Mouse (Mus musculus): ENCODE measurements around the gene Ercc2. TPM values are rescaled to one million over a fixed set of nuclear protein-coding genes. Genes with fewer than 3 reads are reported as not detected.
A peak's percentile ranks its signal among the peaks of the same experiment; 100 is the strongest.

Ercc2 gene
- polyA plus RNA-seq, 1 experiment from 2014 or later, result 16.7 TPM

DNA sequence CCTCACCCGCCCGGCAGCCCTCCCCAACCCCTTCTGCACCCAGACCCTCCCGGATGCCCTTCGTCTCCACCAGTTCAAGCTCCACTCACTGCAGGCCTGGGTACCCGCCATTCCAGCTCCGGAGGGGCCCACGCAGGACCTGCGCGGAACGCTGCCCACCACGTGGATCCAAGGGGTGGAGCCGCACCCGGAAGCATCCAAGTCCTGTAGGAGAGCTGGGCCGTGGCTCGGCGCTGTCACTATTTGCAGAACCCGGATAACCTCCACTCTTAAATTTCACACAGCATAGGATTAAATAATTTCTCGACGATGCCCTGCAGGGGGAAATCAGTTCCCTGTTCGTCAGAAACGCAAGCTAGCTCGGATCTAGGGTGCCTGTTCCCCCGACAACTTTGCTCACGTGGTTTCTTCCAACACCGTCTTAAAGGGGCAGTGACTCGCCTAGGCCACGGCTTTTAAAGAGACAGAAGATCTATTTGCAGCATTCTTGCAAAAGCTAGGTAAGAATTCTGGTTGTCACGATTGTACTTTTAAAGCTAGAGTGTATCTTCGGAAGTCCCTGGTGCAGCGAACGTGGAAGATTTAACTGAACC lies 22.4 kb upstream of the Ercc2 start, which contains the start of the genes Cd3eap and Ppp1r13l:
Gene Cd3eap, minus strand, starts transcription at position 185 of the 593 bp plus-strand sequence.
Gene Ppp1r13l, plus strand, starts transcription at position 451 of the 593 bp plus-strand sequence.
- Histone ChIP-seq H3K36me3 (ENCODE audit: insufficient read depth, low read length) (peaks cover 30% of the 10 kb centered on the region), H3K27ac (ENCODE audit: low read length) (peak within 1 kb of the TSS; percentile 36), H3K9ac (replicated peaks; ENCODE audit: low read length) (peak within 1 kb of the TSS; percentile 78), H3K4me3 (ENCODE audit: low read length) (peak within 1 kb of the TSS; percentile 75), H3K4me2 (replicated peaks; ENCODE audit: low read depth, low read length) (peak within 1 kb of the TSS; percentile 98), H3K9me3 (ENCODE audit: low read length) (no peaks in the 10 kb centered on the region), H3K4me1 (ENCODE audit: insufficient read depth, low read length) (peaks cover 28% of the 10 kb centered on the region), H3K27me3 (ENCODE audit: insufficient read depth, low read length) (no peaks in the 10 kb centered on the region)
- peak; percentile 61 for ATAC-seq (ENCODE audit: low FRiP score, low TSS enrichment)
- under 1% methylated on average over 31 of the region's 31 CpGs for WGBS

GRCm38 (mm10) chr7:19359892-19360641 lies 21.7 kb upstream of the Ercc2 start:
- H3K9me3 ChIP-seq (ENCODE audit: low read length), result no peaks in the 10 kb centered on the region

DNA sequence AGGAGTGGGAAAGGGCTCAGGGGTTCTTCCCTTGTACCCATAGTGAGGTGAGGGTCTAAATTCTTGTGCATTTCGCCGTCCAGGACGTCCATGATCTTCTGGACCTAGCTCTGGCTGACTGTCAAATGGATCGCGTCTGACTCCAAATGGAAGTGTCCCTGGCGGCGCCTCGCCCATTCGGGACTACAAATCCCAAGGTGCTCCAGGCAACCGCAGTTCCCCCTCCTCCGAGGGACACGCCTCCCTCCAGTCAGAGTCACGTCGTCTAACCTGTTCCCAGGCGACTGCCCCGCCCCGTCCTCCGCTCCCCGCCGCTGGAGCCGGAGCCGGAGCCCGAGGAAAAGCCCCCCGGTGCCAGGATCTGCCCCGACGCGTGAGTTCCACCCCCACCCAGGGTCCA lies 20.9 kb upstream of the Ercc2 start:
- Histone ChIP-seq H3K4me3 (ENCODE audit: low read length) (peak overlapping the region; percentile 75), H3K4me2 (replicated peaks; ENCODE audit: low read depth, low read length) (peak overlapping the region; percentile 98), H3K27me3 (ENCODE audit: insufficient read depth, low read length) (no peaks in the 10 kb centered on the region), H3K36me3 (ENCODE audit: insufficient read depth, low read length) (peaks cover 20% of the 10 kb centered on the region), H3K9me3 (ENCODE audit: low read length) (no peaks in the 10 kb centered on the region), H3K4me1 (ENCODE audit: insufficient read depth, low read length) (peaks cover 28% of the 10 kb centered on the region), H3K27ac (ENCODE audit: low read length) (peak overlapping the region; percentile 32; the same call in 1 of the 2 replicates), H3K9ac (replicated peaks; ENCODE audit: low read length) (peak overlapping the region; percentile 78)
- peak; percentile 75 for ATAC-seq (ENCODE audit: low FRiP score, low TSS enrichment)
- WGBS, result 1% methylated on average over 27 of the region's 27 CpGs

More at GRCm38 (mm10) chr7:19359892-19360641, 21.7 kb upstream of the Ercc2 start:
- peak overlapping the region; percentile 98 for H3K4me2 ChIP-seq (replicated peaks; ENCODE audit: low read depth, low read length)
- peaks cover 28% of the 10 kb centered on the region for H3K4me1 ChIP-seq (ENCODE audit: insufficient read depth, low read length)
- WGBS, result 0% methylated on average over 45 of the region's 45 CpGs
- peak overlapping the region; percentile 75 for H3K4me3 ChIP-seq (ENCODE audit: low read length)
- H3K27ac ChIP-seq (ENCODE audit: low read length), result peak overlapping the region; percentile 36
- peak; percentile 69 for ATAC-seq (ENCODE audit: low FRiP score, low TSS enrichment)
- peaks cover 26% of the 10 kb centered on the region for H3K36me3 ChIP-seq (ENCODE audit: insufficient read depth, low read length)
- peak overlapping the region; percentile 78 for H3K9ac ChIP-seq (replicated peaks; ENCODE audit: low read length)
- H3K27me3 ChIP-seq (ENCODE audit: insufficient read depth, low read length), result no peaks in the 10 kb centered on the region

- H3K9ac ChIP-seq (replicated peaks; ENCODE audit: low read length), result peak overlapping the region; percentile 78; the same call in 1 of the 2 replicates
- WGBS, result 13% methylated on average over 16 of the region's 16 CpGs
Observed at GRCm38 (mm10) chr7:19361720-19362119, 20.1 kb upstream of the Ercc2 start.

DNA sequence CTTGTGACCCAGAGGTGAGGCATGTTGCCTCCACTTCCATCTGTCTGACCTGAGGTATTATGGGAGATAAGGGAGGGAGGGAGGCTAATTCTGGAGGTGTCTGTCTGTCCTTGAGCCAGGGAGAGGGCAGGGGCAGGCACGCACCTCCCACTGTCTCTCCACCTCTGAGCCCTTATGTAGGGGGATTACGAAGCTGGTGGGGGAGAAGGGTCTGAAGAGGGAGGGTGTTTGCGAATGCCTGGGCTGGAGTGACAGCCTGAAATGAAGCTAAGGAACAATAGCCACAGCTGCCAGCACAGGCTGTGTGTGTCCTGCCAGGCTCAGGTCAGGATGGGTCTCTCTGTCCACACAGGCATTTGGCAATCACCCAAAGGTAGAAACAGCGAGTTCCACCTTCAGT lies 19.5 kb upstream of the Ercc2 start:
- H3K4me1 ChIP-seq (ENCODE audit: insufficient read depth, low read length), result peaks cover 28% of the 10 kb centered on the region
- no peak overlapping the region for H3K9ac ChIP-seq (replicated peaks; ENCODE audit: low read length)
- no peak for ATAC-seq (ENCODE audit: low FRiP score, low TSS enrichment)
- peak overlapping the region; percentile 98; the same call in 1 of the 2 replicates for H3K4me2 ChIP-seq (replicated peaks; ENCODE audit: low read depth, low read length)
- no peaks in the 10 kb centered on the region for H3K9me3 ChIP-seq (ENCODE audit: low read length)
- H3K27me3 ChIP-seq (ENCODE audit: insufficient read depth, low read length), result no peaks in the 10 kb centered on the region
- peaks cover 8% of the 10 kb centered on the region for H3K36me3 ChIP-seq (ENCODE audit: insufficient read depth, low read length)
- WGBS, result 57% methylated on average over 4 of the region's 4 CpGs
- no peak overlapping the region for H3K4me3 ChIP-seq (ENCODE audit: low read length)
- H3K27ac ChIP-seq (ENCODE audit: low read length), result no peak overlapping the region

More at GRCm38 (mm10) chr7:19361720-19362119, 20.1 kb upstream of the Ercc2 start:
- H3K4me2 ChIP-seq (replicated peaks; ENCODE audit: low read depth, low read length), result peak overlapping the region; percentile 98
- no peaks in the 10 kb centered on the region for H3K9me3 ChIP-seq (ENCODE audit: low read length)
- H3K4me3 ChIP-seq (ENCODE audit: low read length), result peak overlapping the region; percentile 75
- no peaks in the 10 kb centered on the region for H3K27me3 ChIP-seq (ENCODE audit: insufficient read depth, low read length)
- peaks cover 28% of the 10 kb centered on the region for H3K4me1 ChIP-seq (ENCODE audit: insufficient read depth, low read length)
- no peak for ATAC-seq (ENCODE audit: low FRiP score, low TSS enrichment)
- H3K36me3 ChIP-seq (ENCODE audit: insufficient read depth, low read length), result peaks cover 14% of the 10 kb centered on the region
- H3K27ac ChIP-seq (ENCODE audit: low read length), result no peak overlapping the region

GRCm38 (mm10) chr7:19363881-19364280 lies 17.9 kb upstream of the Ercc2 start:
- Histone ChIP-seq H3K9ac (replicated peaks; ENCODE audit: low read length) (no peak overlapping the region), H3K27ac (ENCODE audit: low read length) (no peak overlapping the region), H3K4me3 (ENCODE audit: low read length) (no peak overlapping the region)

DNA sequence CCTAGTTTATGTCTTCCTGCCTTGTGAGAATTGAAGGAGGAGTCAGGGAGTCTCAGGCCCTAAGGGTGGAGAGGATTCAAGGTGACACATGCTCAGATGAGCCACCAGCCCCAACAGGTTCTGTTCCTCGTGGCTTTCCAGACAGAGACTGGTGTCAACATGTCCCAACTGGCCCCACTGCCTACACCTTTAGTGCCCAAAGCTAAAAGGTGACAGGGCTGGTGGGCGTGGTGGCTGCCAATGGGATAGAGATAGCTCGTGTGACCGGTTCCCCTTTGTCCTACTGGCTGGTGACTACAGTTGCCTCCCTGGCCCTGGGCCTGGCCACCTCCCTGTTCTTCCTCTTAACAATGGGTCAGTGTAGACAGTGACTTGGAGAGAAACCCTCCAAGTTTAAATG lies 16.4 kb upstream of the Ercc2 start:
- no peak overlapping the region for H3K4me3 ChIP-seq (ENCODE audit: low read length)
- H3K9ac ChIP-seq (replicated peaks; ENCODE audit: low read length), result no peak overlapping the region
- H3K4me2 ChIP-seq (replicated peaks; ENCODE audit: low read depth, low read length), result no peak overlapping the region
- peaks cover 20% of the 10 kb centered on the region for H3K4me1 ChIP-seq (ENCODE audit: insufficient read depth, low read length)
- no peaks in the 10 kb centered on the region for H3K9me3 ChIP-seq (ENCODE audit: low read length)
- H3K36me3 ChIP-seq (ENCODE audit: insufficient read depth, low read length), result no peaks in the 10 kb centered on the region
- H3K27ac ChIP-seq (ENCODE audit: low read length), result no peak overlapping the region
- WGBS, result 80% methylated on average over 4 of the region's 4 CpGs
- no peak for ATAC-seq (ENCODE audit: low FRiP score, low TSS enrichment)
- H3K27me3 ChIP-seq (ENCODE audit: insufficient read depth, low read length), result no peaks in the 10 kb centered on the region

More at GRCm38 (mm10) chr7:19363881-19364280, 17.9 kb upstream of the Ercc2 start:
- WGBS, result 4% methylated on average over 18 of the region's 18 CpGs
- H3K4me1 ChIP-seq (ENCODE audit: insufficient read depth, low read length), result peaks cover 20% of the 10 kb centered on the region
- no peak for ATAC-seq (ENCODE audit: low FRiP score, low TSS enrichment)
- H3K36me3 ChIP-seq (ENCODE audit: insufficient read depth, low read length), result no peaks in the 10 kb centered on the region
- H3K27me3 ChIP-seq (ENCODE audit: insufficient read depth, low read length), result no peaks in the 10 kb centered on the region
- no peaks in the 10 kb centered on the region for H3K9me3 ChIP-seq (ENCODE audit: low read length)
- no peak overlapping the region for H3K4me2 ChIP-seq (replicated peaks; ENCODE audit: low read depth, low read length)

GRCm38 (mm10) chr7:19368380-19368779 lies 13.4 kb upstream of the Ercc2 start:
- Histone ChIP-seq H3K27me3 (ENCODE audit: insufficient read depth, low read length) (no peaks in the 10 kb centered on the region), H3K4me3 (ENCODE audit: low read length) (no peak overlapping the region), H3K36me3 (ENCODE audit: insufficient read depth, low read length) (no peaks in the 10 kb centered on the region), H3K9me3 (ENCODE audit: low read length) (no peaks in the 10 kb centered on the region), H3K4me1 (ENCODE audit: insufficient read depth, low read length) (peaks cover 7% of the 10 kb centered on the region), H3K9ac (replicated peaks; ENCODE audit: low read length) (no peak overlapping the region), H3K4me2 (replicated peaks; ENCODE audit: low read depth, low read length) (no peak overlapping the region), H3K27ac (ENCODE audit: low read length) (no peak overlapping the region)
- WGBS, result 18% methylated on average over 16 of the region's 16 CpGs
- peak; percentile 25; the same call in 1 of the 2 replicates for ATAC-seq (ENCODE audit: low FRiP score, low TSS enrichment)

- peak; percentile 64 for ATAC-seq (ENCODE audit: low FRiP score, low TSS enrichment)
- 8% methylated on average over 42 of the region's 46 CpGs for WGBS
Observed at GRCm38 (mm10) chr7:19369823-19370425, 11.9 kb upstream of the Ercc2 start.

More at GRCm38 (mm10) chr7:19369823-19370425, 11.9 kb upstream of the Ercc2 start:
- Histone ChIP-seq H3K4me1 (ENCODE audit: insufficient read depth, low read length) (peaks cover 4% of the 10 kb centered on the region; the same call in 1 of the 2 replicates), H3K27me3 (ENCODE audit: insufficient read depth, low read length) (no peaks in the 10 kb centered on the region), H3K4me3 (ENCODE audit: low read length) (peak overlapping the region; percentile 47), H3K27ac (ENCODE audit: low read length) (no peak overlapping the region), H3K4me2 (replicated peaks; ENCODE audit: low read depth, low read length) (peak overlapping the region; percentile 77), H3K9ac (replicated peaks; ENCODE audit: low read length) (peak overlapping the region; percentile 63), H3K9me3 (ENCODE audit: low read length) (no peaks in the 10 kb centered on the region), H3K36me3 (ENCODE audit: insufficient read depth, low read length) (no peaks in the 10 kb centered on the region)
